Mouse (Mus musculus): ENCODE measurements around the gene Litaf. TPM values are rescaled to one million over a fixed set of nuclear protein-coding genes. Genes with fewer than 3 reads are reported as not detected.

Gene Litaf
- polyA plus RNA-seq, 1 experiment from 2014 or later: 39.6 TPM

DNA sequence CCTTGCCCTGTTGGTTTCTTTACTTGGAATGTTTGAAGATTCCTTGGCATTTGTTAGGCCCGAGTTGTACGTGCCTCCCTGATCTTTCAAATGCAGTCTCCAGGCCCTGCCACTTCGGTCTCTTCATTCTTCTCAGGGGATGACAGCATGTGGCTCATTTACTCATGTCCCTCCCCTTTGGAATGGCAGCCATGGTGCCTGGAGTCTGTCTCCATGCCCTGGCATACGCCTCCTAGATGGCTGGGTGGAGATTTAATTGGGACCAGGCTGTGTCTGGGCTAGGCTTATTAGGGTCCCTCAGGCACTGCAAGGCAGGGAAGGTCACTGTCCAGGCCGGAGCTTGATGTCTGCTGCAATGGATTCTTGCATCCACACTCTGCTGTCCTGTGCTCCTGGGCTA is 10.0 kb downstream of the Litaf start:
- Histone ChIP-seq H3K9ac (replicated peaks; ENCODE audit: low read depth, low read length) (no peak overlapping the region), H3K4me2 (ENCODE audit: low read length) (no peak overlapping the region), H3K9me3 (ENCODE audit: control insufficient read depth, low read length) (no peaks in the 10 kb centered on the region), H3K36me3 (ENCODE audit: control insufficient read depth, insufficient read depth) (no peaks in the 10 kb centered on the region), H3K27me3 (replicated peaks; ENCODE audit: control insufficient read depth, insufficient read depth, low read length) (no peaks in the 10 kb centered on the region), H3K27ac (ENCODE audit: low read length) (no peak overlapping the region), H3K4me3 (replicated peaks; ENCODE audit: low read length) (no peak overlapping the region), H3K4me1 (replicated peaks; ENCODE audit: control insufficient read depth, insufficient read depth, low read length) (no peaks in the 10 kb centered on the region; the same call in 1 of the 2 replicates)
- 67% methylated on average over 5 of the region's 5 CpGs for WGBS
- no peak for ATAC-seq

DNA sequence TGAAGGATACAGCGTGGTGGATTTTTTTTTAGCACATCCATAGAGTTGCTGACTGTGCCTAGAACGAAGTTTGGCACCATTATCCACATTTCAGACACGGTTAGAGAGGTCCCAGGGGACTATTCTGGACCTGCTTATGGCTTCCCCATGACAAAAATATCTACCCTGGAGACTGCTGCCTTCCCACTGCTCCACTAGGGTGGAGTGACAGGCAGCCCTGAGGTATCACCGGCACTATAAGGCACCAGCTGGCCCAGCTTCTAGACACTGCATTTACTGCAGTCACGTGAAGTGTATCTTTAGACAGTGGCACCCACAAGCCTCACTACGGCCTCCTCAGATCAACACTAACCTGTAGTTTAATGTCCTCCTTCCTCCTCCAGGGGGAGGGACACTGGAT is 11.1 kb downstream of the Litaf start:
- H3K4me1 ChIP-seq (replicated peaks; ENCODE audit: control insufficient read depth, insufficient read depth, low read length): no peaks in the 10 kb centered on the region; the same call in 1 of the 2 replicates
- no peak overlapping the region for H3K4me3 ChIP-seq (replicated peaks; ENCODE audit: low read length)
- H3K9ac ChIP-seq (replicated peaks; ENCODE audit: low read depth, low read length): no peak overlapping the region
- H3K4me2 ChIP-seq (ENCODE audit: low read length): no peak overlapping the region
- H3K36me3 ChIP-seq (ENCODE audit: control insufficient read depth, insufficient read depth): no peaks in the 10 kb centered on the region
- ATAC-seq: no peak
- WGBS: 87% methylated on average over 6 of the region's 6 CpGs
- H3K27ac ChIP-seq (ENCODE audit: low read length): no peak overlapping the region
- no peaks in the 10 kb centered on the region for H3K27me3 ChIP-seq (replicated peaks; ENCODE audit: control insufficient read depth, insufficient read depth, low read length)
- no peaks in the 10 kb centered on the region for H3K9me3 ChIP-seq (ENCODE audit: control insufficient read depth, low read length)

DNA sequence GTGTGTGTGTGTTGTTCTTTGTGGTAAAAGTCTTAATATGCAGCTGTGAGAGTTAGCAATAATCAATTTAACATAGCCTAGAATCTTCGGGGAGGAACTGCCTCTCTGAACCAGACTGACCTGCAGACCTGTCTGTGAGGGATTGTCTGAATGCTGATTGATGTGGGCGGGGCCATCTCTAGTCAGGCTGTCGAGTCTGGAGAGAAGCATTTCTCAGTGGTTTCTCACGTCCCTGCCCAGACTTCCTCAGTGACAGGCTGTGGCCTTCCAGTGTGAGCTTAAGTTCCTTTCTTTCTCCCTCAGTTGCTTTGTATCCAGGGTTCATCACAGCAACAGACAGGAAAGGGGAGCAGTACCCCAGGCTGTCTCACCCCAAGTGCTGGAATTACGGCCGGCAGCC is 11.5 kb downstream of the Litaf start:
- Histone ChIP-seq H3K27ac (ENCODE audit: low read length) (no peak overlapping the region), H3K9me3 (ENCODE audit: control insufficient read depth, low read length) (no peaks in the 10 kb centered on the region), H3K27me3 (replicated peaks; ENCODE audit: control insufficient read depth, insufficient read depth, low read length) (no peaks in the 10 kb centered on the region), H3K4me2 (ENCODE audit: low read length) (no peak overlapping the region), H3K4me1 (replicated peaks; ENCODE audit: control insufficient read depth, insufficient read depth, low read length) (no peaks in the 10 kb centered on the region; the same call in 1 of the 2 replicates), H3K36me3 (ENCODE audit: control insufficient read depth, insufficient read depth) (no peaks in the 10 kb centered on the region), H3K4me3 (replicated peaks; ENCODE audit: low read length) (no peak overlapping the region), H3K9ac (replicated peaks; ENCODE audit: low read depth, low read length) (no peak overlapping the region)
- ATAC-seq: no peak
- 69% methylated on average over 6 of the region's 6 CpGs for WGBS

DNA sequence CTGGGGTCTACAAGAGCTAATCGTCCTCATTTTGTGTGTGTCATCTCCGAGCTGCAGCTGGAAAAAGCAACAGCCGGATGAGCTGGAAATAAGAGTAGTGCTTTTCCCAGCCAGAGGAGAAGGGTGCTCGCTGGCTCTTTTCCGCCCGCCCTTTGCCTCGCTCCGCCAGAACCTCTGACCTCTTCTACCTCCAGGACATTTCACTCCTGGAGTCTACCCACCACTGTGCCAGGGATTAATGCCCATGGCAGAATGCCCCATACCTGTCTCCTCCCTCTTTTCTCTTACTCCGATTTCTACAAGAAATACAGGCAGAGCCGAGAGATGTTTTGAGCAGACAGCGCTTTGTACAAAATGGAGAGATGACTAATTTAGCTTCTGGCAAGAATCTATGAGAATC is 14.8 kb downstream of the Litaf start:
- Histone ChIP-seq H3K27ac (ENCODE audit: low read length) (no peak overlapping the region), H3K27me3 (replicated peaks; ENCODE audit: control insufficient read depth, insufficient read depth, low read length) (no peaks in the 10 kb centered on the region), H3K4me1 (replicated peaks; ENCODE audit: control insufficient read depth, insufficient read depth, low read length) (no peaks in the 10 kb centered on the region; the same call in 1 of the 2 replicates), H3K36me3 (ENCODE audit: control insufficient read depth, insufficient read depth) (no peaks in the 10 kb centered on the region), H3K9ac (replicated peaks; ENCODE audit: low read depth, low read length) (no peak overlapping the region), H3K9me3 (ENCODE audit: control insufficient read depth, low read length) (no peaks in the 10 kb centered on the region), H3K4me2 (ENCODE audit: low read length) (no peak overlapping the region), H3K4me3 (replicated peaks; ENCODE audit: low read length) (no peak overlapping the region)
- ATAC-seq: no peak
- WGBS: 93% methylated on average over 11 of the region's 11 CpGs

DNA sequence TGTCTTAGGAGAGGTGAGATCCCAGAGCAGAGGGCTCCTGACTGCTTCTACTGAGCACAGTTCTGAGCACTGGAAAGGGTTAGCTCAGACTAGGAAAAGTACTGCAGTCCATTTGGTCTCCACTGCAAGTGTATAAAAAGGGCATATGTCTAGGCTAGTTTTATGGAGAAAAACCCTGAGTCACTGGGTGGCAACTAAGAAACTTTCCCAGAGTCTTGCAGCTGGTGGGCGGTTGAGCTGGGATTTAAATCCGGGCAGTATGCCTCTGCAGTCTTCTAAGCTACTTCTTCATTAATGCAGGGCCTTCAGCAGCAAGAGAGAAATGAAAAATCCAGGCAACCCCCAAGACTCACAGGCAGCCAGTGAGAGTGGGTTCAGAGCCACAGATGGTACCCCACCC is 15.7 kb downstream of the Litaf start:
- no peak overlapping the region for H3K4me3 ChIP-seq (replicated peaks; ENCODE audit: low read length)
- no peak overlapping the region for H3K27ac ChIP-seq (ENCODE audit: low read length)
- no peaks in the 10 kb centered on the region for H3K9me3 ChIP-seq (ENCODE audit: control insufficient read depth, low read length)
- no peak overlapping the region for H3K4me2 ChIP-seq (ENCODE audit: low read length)
- WGBS: 82% methylated on average over 2 of the region's 2 CpGs
- no peak for ATAC-seq
- no peaks in the 10 kb centered on the region; the same call in 1 of the 2 replicates for H3K4me1 ChIP-seq (replicated peaks; ENCODE audit: control insufficient read depth, insufficient read depth, low read length)
- no peak overlapping the region for H3K9ac ChIP-seq (replicated peaks; ENCODE audit: low read depth, low read length)
- no peaks in the 10 kb centered on the region for H3K27me3 ChIP-seq (replicated peaks; ENCODE audit: control insufficient read depth, insufficient read depth, low read length)
- H3K36me3 ChIP-seq (ENCODE audit: control insufficient read depth, insufficient read depth): no peaks in the 10 kb centered on the region

DNA sequence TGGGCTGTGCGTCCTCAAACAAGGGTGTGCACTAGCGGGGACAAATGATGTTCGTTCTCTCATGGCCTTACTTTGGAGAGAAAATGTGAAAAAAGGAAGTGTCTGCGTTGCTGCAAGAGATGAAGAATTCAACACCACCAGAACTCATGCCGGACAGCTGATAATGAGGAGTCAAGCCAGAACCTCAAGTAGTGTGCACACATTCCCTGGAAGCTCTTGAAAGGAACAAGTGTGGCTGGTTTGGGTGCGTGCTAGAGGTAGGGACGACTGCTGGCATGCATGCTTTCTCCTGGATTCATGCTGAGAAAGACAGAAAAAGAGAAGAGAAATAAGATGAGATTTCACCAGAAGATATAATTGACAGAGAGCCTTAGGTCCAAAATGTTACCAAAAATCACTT is 18.8 kb downstream of the Litaf start:
- no peak overlapping the region for H3K9ac ChIP-seq (replicated peaks; ENCODE audit: low read depth, low read length)
- no peak for ATAC-seq
- no peaks in the 10 kb centered on the region for H3K36me3 ChIP-seq (ENCODE audit: control insufficient read depth, insufficient read depth)
- H3K27ac ChIP-seq (ENCODE audit: low read length): no peak overlapping the region
- WGBS: 88% methylated on average over 7 of the region's 7 CpGs
- H3K4me2 ChIP-seq (ENCODE audit: low read length): no peak overlapping the region
- H3K27me3 ChIP-seq (replicated peaks; ENCODE audit: control insufficient read depth, insufficient read depth, low read length): no peaks in the 10 kb centered on the region
- no peak overlapping the region for H3K4me3 ChIP-seq (replicated peaks; ENCODE audit: low read length)
- no peaks in the 10 kb centered on the region; the same call in 1 of the 2 replicates for H3K4me1 ChIP-seq (replicated peaks; ENCODE audit: control insufficient read depth, insufficient read depth, low read length)
- H3K9me3 ChIP-seq (ENCODE audit: control insufficient read depth, low read length): no peaks in the 10 kb centered on the region

DNA sequence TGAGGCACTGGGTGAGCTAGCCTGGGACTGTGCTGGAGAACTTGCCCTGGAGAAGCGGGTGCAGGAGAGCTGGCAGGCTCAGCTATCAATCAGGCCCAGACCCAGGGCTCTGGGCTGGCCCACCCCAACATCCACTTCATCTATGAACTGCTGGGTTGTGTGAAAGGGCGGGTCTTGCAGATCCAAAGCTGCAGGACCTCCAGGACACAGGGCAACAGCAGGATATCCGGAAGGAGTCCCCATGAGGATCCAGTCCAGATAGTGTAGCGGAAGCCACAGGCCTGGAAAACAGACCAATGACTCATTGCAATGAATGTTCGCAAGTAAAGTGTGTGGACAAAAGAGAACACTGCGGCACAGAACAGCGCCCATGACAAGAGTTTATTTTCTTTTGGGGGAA is 19.5 kb downstream of the Litaf start:
- Histone ChIP-seq H3K9me3 (ENCODE audit: control insufficient read depth, low read length) (no peaks in the 10 kb centered on the region), H3K27me3 (replicated peaks; ENCODE audit: control insufficient read depth, insufficient read depth, low read length) (no peaks in the 10 kb centered on the region), H3K4me3 (replicated peaks; ENCODE audit: low read length) (no peak overlapping the region), H3K4me2 (ENCODE audit: low read length) (no peak overlapping the region), H3K36me3 (ENCODE audit: control insufficient read depth, insufficient read depth) (no peaks in the 10 kb centered on the region), H3K9ac (replicated peaks; ENCODE audit: low read depth, low read length) (no peak overlapping the region), H3K27ac (ENCODE audit: low read length) (no peak overlapping the region), H3K4me1 (replicated peaks; ENCODE audit: control insufficient read depth, insufficient read depth, low read length) (no peaks in the 10 kb centered on the region)
- 88% methylated on average over 7 of the region's 7 CpGs for WGBS
- ATAC-seq: no peak

DNA sequence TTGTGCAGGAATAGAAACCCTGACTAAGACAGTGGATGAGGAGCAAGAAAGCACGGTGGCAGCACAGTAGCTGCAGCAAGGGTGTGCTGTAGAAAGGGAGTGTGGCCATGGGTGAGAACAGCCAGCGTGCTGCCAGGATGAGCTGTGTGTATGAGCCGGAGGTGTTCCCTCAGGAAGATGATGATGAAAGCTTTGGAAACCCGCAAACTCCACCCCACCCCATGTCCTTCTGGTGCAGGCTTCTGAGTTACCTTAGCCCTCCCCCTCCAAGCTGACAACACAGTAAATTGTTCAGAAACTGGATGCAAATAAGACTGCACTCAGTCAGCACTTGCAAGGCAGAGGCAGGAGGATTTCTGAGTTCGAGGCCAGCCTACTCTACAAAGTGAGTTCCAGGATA is 22.7 kb downstream of the Litaf start:
- Histone ChIP-seq H3K4me2 (ENCODE audit: low read length) (no peak overlapping the region), H3K27me3 (replicated peaks; ENCODE audit: control insufficient read depth, insufficient read depth, low read length) (no peaks in the 10 kb centered on the region), H3K9ac (replicated peaks; ENCODE audit: low read depth, low read length) (no peak overlapping the region), H3K9me3 (ENCODE audit: control insufficient read depth, low read length) (no peaks in the 10 kb centered on the region), H3K4me1 (replicated peaks; ENCODE audit: control insufficient read depth, insufficient read depth, low read length) (no peaks in the 10 kb centered on the region), H3K36me3 (ENCODE audit: control insufficient read depth, insufficient read depth) (no peaks in the 10 kb centered on the region), H3K4me3 (replicated peaks; ENCODE audit: low read length) (no peak overlapping the region), H3K27ac (ENCODE audit: low read length) (no peak overlapping the region)
- ATAC-seq: no peak
- WGBS: 91% methylated on average over 5 of the region's 5 CpGs

DNA sequence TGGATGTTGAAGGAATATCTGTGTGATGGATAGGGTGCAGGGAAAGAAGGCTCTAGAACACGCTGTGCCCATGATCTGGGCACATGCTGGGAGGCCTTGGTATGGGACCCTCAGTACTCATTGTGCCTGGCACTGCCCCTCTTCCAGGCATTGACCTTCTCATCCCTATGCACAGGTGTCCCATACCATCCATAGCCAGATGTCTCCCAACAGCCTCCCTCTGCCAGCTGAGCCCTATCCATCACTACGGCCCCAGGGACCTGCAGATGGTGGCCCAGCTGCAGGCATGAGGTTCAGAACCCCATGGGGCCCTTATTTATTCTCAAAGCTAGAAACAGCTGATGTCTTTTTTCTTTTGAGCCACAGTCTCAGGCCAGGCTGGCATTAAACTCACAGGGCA is 25.4 kb downstream of the Litaf start:
- Histone ChIP-seq H3K9me3 (ENCODE audit: control insufficient read depth, low read length) (no peaks in the 10 kb centered on the region), H3K4me3 (replicated peaks; ENCODE audit: low read length) (no peak overlapping the region), H3K36me3 (ENCODE audit: control insufficient read depth, insufficient read depth) (no peaks in the 10 kb centered on the region), H3K27me3 (replicated peaks; ENCODE audit: control insufficient read depth, insufficient read depth, low read length) (no peaks in the 10 kb centered on the region), H3K9ac (replicated peaks; ENCODE audit: low read depth, low read length) (no peak overlapping the region), H3K4me1 (replicated peaks; ENCODE audit: control insufficient read depth, insufficient read depth, low read length) (no peaks in the 10 kb centered on the region), H3K27ac (ENCODE audit: low read length) (no peak overlapping the region), H3K4me2 (ENCODE audit: low read length) (no peak overlapping the region)
- ATAC-seq: no peak
- 82% methylated on average over 2 of the region's 2 CpGs for WGBS

DNA sequence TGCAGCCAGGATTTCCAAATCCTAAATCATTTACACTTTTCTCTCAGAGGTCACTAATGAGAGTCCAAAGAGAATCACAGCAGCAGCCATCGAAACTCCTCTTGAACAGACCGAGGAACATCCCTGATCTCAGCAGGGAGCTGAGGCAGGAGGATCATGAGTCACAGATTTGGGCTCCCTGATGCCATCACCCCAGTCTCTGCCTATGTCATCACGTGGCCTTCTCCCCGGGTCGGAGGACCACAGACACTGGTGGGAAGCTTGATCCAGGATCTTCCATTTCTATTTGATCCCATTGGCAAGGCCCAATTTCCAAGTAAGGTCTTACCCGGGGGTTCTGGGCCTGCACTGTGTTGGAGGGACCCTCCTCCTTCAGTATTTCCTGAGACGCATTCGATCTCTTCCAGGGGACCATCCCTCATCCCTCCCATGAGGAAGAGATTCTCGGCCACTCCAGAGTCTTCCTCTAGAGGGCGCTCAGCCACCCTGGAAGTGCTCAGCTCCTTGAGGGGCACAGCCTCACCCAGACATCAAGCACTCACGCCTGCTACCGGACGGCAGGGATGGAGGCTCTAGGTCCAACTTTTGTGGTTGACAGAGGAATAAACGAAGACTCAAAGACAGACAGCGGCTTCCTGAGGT is 30.0 kb downstream of the Litaf start:
- ATAC-seq: peak; percentile 49

More for the DNA sequence above, 30.0 kb downstream of the Litaf start:
- no peak overlapping the region for H3K4me3 ChIP-seq (replicated peaks; ENCODE audit: low read length)
- no peak overlapping the region for H3K27ac ChIP-seq (ENCODE audit: low read length)
- no peaks in the 10 kb centered on the region for H3K36me3 ChIP-seq (ENCODE audit: control insufficient read depth, insufficient read depth)
- no peak overlapping the region for H3K9ac ChIP-seq (replicated peaks; ENCODE audit: low read depth, low read length)
- H3K4me1 ChIP-seq (replicated peaks; ENCODE audit: control insufficient read depth, insufficient read depth, low read length): no peaks in the 10 kb centered on the region
- WGBS: 23% methylated on average over 15 of the region's 15 CpGs
- no peak overlapping the region for H3K4me2 ChIP-seq (ENCODE audit: low read length)
- H3K27me3 ChIP-seq (replicated peaks; ENCODE audit: control insufficient read depth, insufficient read depth, low read length): no peaks in the 10 kb centered on the region
- no peaks in the 10 kb centered on the region for H3K9me3 ChIP-seq (ENCODE audit: control insufficient read depth, low read length)

Measured in forebrain, embryonic 16.5 days (tissue).